Mouse (Mus musculus): Measurements from ENCODE around the gene Traf5.

DNA sequence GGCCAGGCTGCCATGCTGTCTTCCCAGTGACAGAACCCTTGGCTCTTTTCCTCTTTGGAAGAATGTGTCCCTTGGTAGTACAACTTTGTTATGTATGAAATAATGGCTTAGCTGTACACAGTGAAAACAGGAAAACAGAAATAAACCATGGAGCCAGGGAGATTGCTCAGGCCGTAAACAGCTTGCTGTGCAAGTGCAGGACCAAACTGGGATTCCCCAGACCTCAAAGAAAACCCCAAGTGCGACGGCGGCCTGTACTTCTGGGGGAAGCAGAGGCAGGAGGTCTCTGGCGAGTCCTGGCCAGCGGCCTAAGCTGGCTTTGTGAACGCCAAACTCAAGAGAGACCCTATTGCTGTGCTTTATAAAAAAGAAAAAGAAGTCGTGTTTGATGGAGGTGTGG, 143.8 kb downstream of the Traf5 start:
- no peak for TF ChIP-seq CTCF (conservative IDR thresholded peaks at IDR 0.05; ENCODE audit: low read length)
- no peak for TF ChIP-seq NANOG (IDR thresholded peaks at IDR 0.05; ENCODE audit: borderline replicate concordance, low read length)
- TF ChIP-seq POU5F1 (IDR thresholded peaks at IDR 0.05; ENCODE audit: borderline replicate concordance, low read length), result no peak
